Mouse (Mus musculus): ENCODE measurements around the gene B3gnt8. TPM values are rescaled to one million over a fixed set of nuclear protein-coding genes. Genes with fewer than 3 reads are reported as not detected.

The B3gnt8 gene
- total RNA-seq, 1 experiment: 1.7 TPM

DNA sequence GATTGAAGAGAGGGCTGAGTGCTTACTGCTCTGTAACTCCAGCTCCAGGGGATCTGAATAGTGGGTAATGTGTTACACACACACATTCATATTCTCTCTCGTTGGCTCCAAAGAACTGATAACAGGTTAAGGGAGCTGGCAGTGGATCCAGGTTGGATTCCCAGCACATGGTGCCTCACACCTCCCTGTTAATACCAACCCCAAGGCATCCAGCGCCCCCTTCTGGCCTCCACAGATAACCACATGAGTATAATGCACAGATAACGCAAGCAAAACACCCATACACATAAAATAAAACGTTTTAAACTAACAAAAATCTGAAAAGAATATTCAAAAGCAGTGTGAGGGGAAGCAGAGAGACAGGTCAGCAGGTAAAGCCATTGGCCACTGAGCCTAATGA is 46.0 kb downstream of the B3gnt8 start:
- Histone ChIP-seq H3K36me3 (ENCODE audit: control insufficient read depth, insufficient read depth, low read length, poor library complexity, severe bottlenecking) (peaks cover 17% of the 10 kb centered on the region), H3K4me1 (ENCODE audit: control insufficient read depth in 2 of 2, insufficient read depth in 2 of 2, low read length in 2 of 2, poor library complexity in 1 of 2) (peaks cover 5 to 31% of the 10 kb centered on the region in 2 experiments), H3K9ac (ENCODE audit: insufficient read depth, low read depth, low read length, poor library complexity, severe bottlenecking) (no peak overlapping the region), H3K9me3 (ENCODE audit: control insufficient read depth, insufficient read depth, low read depth, low read length) (no peaks in the 10 kb centered on the region), H3K27ac (ENCODE audit: insufficient read depth, low read depth, low read length, poor library complexity, severe bottlenecking) (no peak overlapping the region), H3K4me3 (ENCODE audit: insufficient read depth in 1 of 2, low read depth in 1 of 2, low read length in 2 of 2, poor library complexity in 1 of 2, severe bottlenecking in 1 of 2) (no peak overlapping the region)
- in situ Hi-C loops (cut with MboI; ENCODE audit: low sequenced_read_pairs in 2 of 2, unreplicated experiment in 2 of 2): no loop called here
- no peak for DNase-seq (ENCODE audit: low read depth, low spot score)
- no peak for TF ChIP-seq ZC3H11A (IDR thresholded peaks at IDR 0.05; ENCODE audit: borderline replicate concordance, low read depth, low read length)
- TF ChIP-seq MAFK (IDR thresholded peaks at IDR 0.05; ENCODE audit: insufficient read depth, low read depth, low read length): no peak
- TF ChIP-seq HCFC1 (IDR thresholded peaks at IDR 0.05; ENCODE audit: borderline replicate concordance, insufficient read depth, low read length): no peak
- no peak for TF ChIP-seq CHD2 (IDR thresholded peaks at IDR 0.05; ENCODE audit: low read depth, low read length)
- TF ChIP-seq ZNF384 (IDR thresholded peaks at IDR 0.05; ENCODE audit: low read depth, low read length): no peak

DNA sequence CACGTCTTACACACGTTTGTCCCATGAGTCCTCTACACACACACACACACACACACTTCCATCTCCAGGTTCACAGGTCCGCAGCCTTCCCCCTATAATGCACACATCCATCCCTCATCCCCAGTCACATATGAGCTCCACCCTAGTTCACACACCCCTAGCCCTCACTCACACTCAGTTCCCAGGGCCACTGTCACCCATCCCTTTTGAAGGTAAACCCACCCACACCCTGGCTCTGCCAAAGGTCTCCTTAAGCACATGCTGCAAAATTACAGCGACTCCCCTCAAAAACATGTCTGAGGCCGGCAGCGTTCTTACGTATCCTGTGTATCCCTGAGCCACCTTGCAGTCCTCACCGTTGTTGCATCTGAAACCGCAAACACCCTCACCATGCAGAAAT is 47.8 kb downstream of the B3gnt8 start:
- DNase-seq (ENCODE audit: low read depth, low spot score): no peak
- in situ Hi-C loops (cut with MboI; ENCODE audit: low sequenced_read_pairs in 2 of 2, unreplicated experiment in 2 of 2): no loop called here
- no peak for TF ChIP-seq HCFC1 (IDR thresholded peaks at IDR 0.05; ENCODE audit: borderline replicate concordance, insufficient read depth, low read length)
- no peak for TF ChIP-seq ZC3H11A (IDR thresholded peaks at IDR 0.05; ENCODE audit: borderline replicate concordance, low read depth, low read length)
- no peak for TF ChIP-seq CHD2 (IDR thresholded peaks at IDR 0.05; ENCODE audit: low read depth, low read length)
- no peak for TF ChIP-seq ZNF384 (IDR thresholded peaks at IDR 0.05; ENCODE audit: low read depth, low read length)
- TF ChIP-seq MAFK (IDR thresholded peaks at IDR 0.05; ENCODE audit: insufficient read depth, low read depth, low read length): no peak
- peak overlapping the region; percentile 54; the same call in 1 of the 2 replicates for H3K9ac ChIP-seq (ENCODE audit: insufficient read depth, low read depth, low read length, poor library complexity, severe bottlenecking)
- H3K36me3 ChIP-seq (ENCODE audit: control insufficient read depth, insufficient read depth, low read length, poor library complexity, severe bottlenecking): peaks cover 4% of the 10 kb centered on the region; the same call in 1 of the 2 replicates
- no peaks in the 10 kb centered on the region for H3K9me3 ChIP-seq (ENCODE audit: control insufficient read depth, insufficient read depth, low read depth, low read length)
- H3K27ac ChIP-seq (ENCODE audit: insufficient read depth, low read depth, low read length, poor library complexity, severe bottlenecking): no peak overlapping the region
- H3K4me3 ChIP-seq (ENCODE audit: insufficient read depth in 1 of 2, low read depth in 1 of 2, low read length in 2 of 2, poor library complexity in 1 of 2, severe bottlenecking in 1 of 2): peak overlapping the region; percentile 65 to 71; a peak in 3 of 4 replicates
- peaks cover 5 to 16% of the 10 kb centered on the region in 2 experiments for H3K4me1 ChIP-seq (ENCODE audit: control insufficient read depth in 2 of 2, insufficient read depth in 2 of 2, low read length in 2 of 2, poor library complexity in 1 of 2)

DNA sequence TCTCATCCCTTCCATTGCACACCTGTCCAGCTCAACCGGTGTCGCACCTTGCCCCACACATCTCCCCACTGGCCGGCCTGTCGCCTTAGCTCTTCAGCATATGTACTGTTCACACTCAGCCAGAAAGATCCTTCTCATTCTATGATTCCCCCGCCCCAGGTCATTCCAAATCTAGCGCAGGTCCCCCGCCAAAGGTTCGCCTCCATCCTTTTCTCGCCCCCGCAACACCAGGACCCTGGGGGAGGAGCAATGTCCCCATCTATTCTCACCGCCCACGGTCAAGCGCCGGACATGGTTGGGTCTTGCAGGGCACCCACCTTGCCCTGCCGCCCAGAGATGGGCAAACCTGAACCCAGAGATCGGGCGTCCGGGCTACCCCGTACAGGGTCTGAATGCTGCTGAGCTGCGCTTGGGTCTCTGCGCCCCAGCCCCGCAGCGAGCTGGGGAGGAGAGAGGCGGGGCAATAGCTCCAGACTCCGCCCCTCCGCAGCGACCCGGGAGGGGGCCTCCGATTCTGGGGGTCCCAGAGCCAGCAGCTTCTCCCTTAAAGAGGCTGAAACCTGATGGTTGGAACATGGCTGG is 48.4 kb downstream of the B3gnt8 start, which contains the start of gene Tmem91:
TSS of gene Tmem91 (minus strand) at position 448 of the 582 bp plus-strand sequence.
- Histone ChIP-seq H3K4me1 (ENCODE audit: control insufficient read depth in 2 of 2, insufficient read depth in 2 of 2, low read length in 2 of 2, poor library complexity in 1 of 2) (peaks cover 4 to 14% of the 10 kb centered on the region in 2 experiments), H3K9ac (ENCODE audit: insufficient read depth, low read depth, low read length, poor library complexity, severe bottlenecking) (peak within 1 kb of the TSS; percentile 54), H3K36me3 (ENCODE audit: control insufficient read depth, insufficient read depth, low read length, poor library complexity, severe bottlenecking) (peaks cover 4% of the 10 kb centered on the region; the same call in 1 of the 2 replicates), H3K9me3 (ENCODE audit: control insufficient read depth, insufficient read depth, low read depth, low read length) (no peaks in the 10 kb centered on the region), H3K27ac (ENCODE audit: insufficient read depth, low read depth, low read length, poor library complexity, severe bottlenecking) (no peak within 1 kb of the TSS), H3K4me3 (ENCODE audit: insufficient read depth in 1 of 2, low read depth in 1 of 2, low read length in 2 of 2, poor library complexity in 1 of 2, severe bottlenecking in 1 of 2) (peak within 1 kb of the TSS; percentile 65 to 71)
- in situ Hi-C loops (cut with MboI; ENCODE audit: low sequenced_read_pairs in 2 of 2, unreplicated experiment in 2 of 2): no loop called here
- TF ChIP-seq ZC3H11A (IDR thresholded peaks at IDR 0.05; ENCODE audit: borderline replicate concordance, low read depth, low read length) (no peak), ZNF384 (IDR thresholded peaks at IDR 0.05; ENCODE audit: low read depth, low read length) (no peak), MAFK (IDR thresholded peaks at IDR 0.05; ENCODE audit: insufficient read depth, low read depth, low read length) (no peak), HCFC1 (IDR thresholded peaks at IDR 0.05; ENCODE audit: borderline replicate concordance, insufficient read depth, low read length) (no peak), CHD2 (IDR thresholded peaks at IDR 0.05; ENCODE audit: low read depth, low read length) (no peak)
- DNase-seq (ENCODE audit: low read depth, low spot score): no peak

DNA sequence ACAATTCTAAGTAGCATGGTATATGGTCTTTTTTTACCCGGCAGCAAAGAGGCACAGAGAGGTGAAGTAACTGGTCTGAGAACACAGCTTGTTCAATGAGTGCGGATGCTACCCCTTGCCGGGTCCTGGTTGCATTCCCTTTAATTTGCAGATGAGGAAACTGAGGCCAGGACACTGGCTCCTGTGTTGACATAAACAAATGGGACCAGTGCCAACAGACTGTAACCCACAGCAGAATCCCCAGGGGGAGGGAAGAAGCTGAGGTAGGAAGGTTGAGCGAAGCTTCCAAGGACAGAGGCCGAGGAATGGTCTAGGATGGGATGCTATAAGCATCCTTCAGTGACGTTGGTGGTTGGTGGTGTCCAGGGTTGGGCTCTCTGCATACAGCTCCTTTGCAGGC is 49.0 kb downstream of the B3gnt8 start:
- no peak overlapping the region for H3K9ac ChIP-seq (ENCODE audit: insufficient read depth, low read depth, low read length, poor library complexity, severe bottlenecking)
- H3K4me3 ChIP-seq (ENCODE audit: insufficient read depth in 1 of 2, low read depth in 1 of 2, low read length in 2 of 2, poor library complexity in 1 of 2, severe bottlenecking in 1 of 2): 0 out of 4 replicates have a peak overlapping the region, but pooled peaks of 1 of the 2 experiments have one; percentile 71
- DNase-seq (ENCODE audit: low read depth, low spot score): no peak
- no peaks in the 10 kb centered on the region for H3K9me3 ChIP-seq (ENCODE audit: control insufficient read depth, insufficient read depth, low read depth, low read length)
- H3K4me1 ChIP-seq (ENCODE audit: control insufficient read depth in 2 of 2, insufficient read depth in 2 of 2, low read length in 2 of 2, poor library complexity in 1 of 2): peaks cover 0 to 9% of the 10 kb centered on the region in 2 experiments; a peak in 3 of 4 replicates
- H3K27ac ChIP-seq (ENCODE audit: insufficient read depth, low read depth, low read length, poor library complexity, severe bottlenecking): no peak overlapping the region
- in situ Hi-C loops (cut with MboI; ENCODE audit: low sequenced_read_pairs in 2 of 2, unreplicated experiment in 2 of 2): no loop called here
- peaks cover 2% of the 10 kb centered on the region; the same call in 1 of the 2 replicates for H3K36me3 ChIP-seq (ENCODE audit: control insufficient read depth, insufficient read depth, low read length, poor library complexity, severe bottlenecking)
- TF ChIP-seq HCFC1 (IDR thresholded peaks at IDR 0.05; ENCODE audit: borderline replicate concordance, insufficient read depth, low read length) (no peak), ZNF384 (IDR thresholded peaks at IDR 0.05; ENCODE audit: low read depth, low read length) (no peak), CHD2 (IDR thresholded peaks at IDR 0.05; ENCODE audit: low read depth, low read length) (no peak), ZC3H11A (IDR thresholded peaks at IDR 0.05; ENCODE audit: borderline replicate concordance, low read depth, low read length) (no peak), MAFK (IDR thresholded peaks at IDR 0.05; ENCODE audit: insufficient read depth, low read depth, low read length) (no peak)

All from ES-E14 (cell line).